Mouse (Mus musculus): ENCODE measurements at regions not wholly inside any gene's neighbourhood (a gene's known extent, or its start where the extent isn't known, plus 50 kb on each side); places are given as distances from the start of the nearest gene placed in this dataset.

DNA sequence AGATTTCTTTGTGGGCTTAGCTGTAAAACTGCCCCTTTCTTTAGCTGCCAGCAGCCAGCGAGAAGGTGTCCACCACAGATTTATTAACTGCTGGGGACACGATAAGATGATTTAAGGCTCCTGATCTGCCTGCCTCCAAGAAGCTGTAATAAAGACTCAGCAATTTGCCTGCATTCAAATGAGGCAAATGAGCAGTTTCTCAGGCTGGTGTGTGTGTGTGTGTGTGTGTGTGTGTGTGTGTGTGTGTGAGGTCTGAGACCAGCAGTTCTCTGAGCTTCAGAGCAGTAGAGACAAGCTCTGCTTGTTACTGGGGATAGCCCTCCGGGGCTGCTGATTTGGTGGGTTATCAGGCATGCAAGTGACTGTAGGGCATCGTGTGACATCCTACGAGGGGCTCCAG lies 139.2 kb upstream of the Lrfn2 start:
- no peak for DNase-seq

DNA sequence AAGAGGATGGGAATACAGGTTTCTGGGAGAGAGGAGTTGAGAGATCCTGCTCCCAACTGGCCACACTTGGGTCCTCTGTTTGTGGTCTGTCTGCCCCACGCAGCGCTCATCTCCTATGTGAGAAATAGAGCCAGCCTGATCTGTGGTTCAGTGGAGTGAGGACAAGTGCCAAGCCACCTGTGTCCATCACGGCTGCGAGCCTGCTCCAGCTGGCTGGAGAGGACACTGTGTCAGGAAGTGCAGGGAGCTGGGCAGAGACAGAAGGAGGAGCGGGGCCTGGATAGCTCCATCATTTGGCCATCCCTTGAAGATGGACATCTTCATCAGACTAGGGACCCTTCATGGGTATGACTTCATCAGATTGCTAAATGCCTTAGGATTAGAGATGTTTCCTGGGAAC lies 136.4 kb upstream of the Lrfn2 start:
- no peak for DNase-seq

DNA sequence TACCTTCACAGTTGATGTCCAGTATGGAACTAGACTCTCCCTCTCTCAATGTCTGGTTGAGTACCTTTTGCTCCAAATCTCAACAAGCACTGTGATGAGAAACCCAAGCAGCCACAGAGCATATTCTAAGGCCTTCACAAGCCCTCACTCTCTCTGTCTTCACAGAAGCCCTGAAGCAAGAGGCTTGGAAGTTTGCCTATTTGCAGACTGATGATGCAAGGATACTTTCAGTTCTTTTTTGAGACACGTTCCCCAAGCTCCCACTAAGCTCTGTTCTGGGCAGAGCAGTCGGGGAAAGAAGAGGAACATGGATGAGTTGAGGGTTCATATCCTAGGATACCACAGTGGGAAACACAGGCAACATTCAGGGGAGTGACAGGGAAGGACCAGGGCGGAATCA lies 134.0 kb upstream of the Lrfn2 start:
- DNase-seq, result no peak

DNA sequence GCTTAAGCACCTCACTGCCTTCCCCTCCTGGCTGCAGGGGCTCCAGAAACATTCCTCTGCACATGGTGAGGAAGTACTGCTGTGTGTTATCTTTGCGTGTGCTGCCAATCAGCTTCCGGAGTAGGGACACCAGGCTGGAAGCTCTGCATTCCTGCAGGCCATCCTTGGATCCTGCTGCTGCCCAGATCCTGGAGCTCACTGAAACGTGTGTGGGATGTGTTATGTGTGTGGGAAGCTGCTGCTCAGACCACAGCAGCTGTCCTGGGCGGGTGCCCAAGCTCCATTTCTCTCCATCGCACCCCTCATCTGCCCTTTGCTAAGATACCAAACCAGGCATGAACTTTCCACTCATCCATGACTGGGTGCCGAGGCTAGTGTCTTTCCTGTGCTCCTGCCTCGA lies 129.5 kb upstream of the Lrfn2 start:
- DNase-seq, result no peak

DNA sequence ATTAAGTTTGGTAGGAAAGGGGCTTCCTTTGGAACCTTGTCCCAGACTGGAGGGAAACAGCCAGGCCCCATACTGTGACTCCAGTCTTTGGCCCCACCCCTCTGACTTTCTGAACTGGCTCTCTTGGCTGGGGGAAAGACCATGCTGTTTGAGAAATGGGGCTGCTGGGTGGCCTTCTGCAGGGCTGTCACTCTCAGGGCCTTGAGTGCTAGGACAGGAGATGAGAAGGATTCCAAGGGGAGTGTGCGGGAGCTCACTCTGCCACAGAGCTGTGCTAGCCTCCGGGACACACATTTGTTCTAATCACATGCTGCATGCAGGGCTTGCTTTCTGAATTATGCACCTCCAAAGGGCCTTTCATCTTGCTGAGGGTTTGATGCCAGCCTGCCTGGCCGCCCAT lies 124.3 kb upstream of the Lrfn2 start:
- DNase-seq, result no peak

DNA sequence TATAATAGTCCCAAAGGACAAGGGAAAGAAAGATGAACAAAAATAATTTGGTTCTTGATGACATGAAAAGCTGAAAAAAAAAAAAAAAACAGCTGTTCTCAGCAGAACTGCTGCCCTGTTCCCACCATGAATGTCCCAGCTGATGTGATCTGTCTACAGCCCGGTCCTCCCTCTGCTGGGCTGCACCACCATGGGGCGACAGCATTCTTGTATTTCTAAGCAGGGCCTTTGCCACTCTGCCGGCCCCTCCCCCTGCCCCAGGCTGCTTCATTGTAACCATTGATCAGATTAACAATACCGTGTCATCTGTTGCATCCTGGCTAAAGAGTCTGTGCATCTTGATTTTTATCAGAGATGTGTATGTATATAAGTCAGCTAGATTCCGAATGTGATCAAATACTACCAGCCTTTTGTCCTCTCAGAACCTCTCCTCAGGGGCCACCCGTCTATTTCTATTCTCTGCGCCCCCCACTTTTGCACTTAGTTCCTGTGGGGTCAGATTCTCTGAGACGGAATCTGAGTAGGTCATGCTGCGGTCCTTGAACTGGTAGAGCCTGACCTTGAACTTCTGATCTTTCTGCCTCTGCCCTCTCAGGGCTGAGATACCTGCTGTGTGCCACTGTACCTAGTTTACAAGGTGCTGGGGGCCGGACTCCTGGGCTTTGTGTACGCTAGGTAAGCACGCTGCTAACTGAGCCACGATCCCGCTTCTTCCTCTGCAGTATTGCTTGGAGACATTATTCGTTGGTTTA lies 117.2 kb upstream of the Lrfn2 start:
- DNase-seq, result no peak

DNA sequence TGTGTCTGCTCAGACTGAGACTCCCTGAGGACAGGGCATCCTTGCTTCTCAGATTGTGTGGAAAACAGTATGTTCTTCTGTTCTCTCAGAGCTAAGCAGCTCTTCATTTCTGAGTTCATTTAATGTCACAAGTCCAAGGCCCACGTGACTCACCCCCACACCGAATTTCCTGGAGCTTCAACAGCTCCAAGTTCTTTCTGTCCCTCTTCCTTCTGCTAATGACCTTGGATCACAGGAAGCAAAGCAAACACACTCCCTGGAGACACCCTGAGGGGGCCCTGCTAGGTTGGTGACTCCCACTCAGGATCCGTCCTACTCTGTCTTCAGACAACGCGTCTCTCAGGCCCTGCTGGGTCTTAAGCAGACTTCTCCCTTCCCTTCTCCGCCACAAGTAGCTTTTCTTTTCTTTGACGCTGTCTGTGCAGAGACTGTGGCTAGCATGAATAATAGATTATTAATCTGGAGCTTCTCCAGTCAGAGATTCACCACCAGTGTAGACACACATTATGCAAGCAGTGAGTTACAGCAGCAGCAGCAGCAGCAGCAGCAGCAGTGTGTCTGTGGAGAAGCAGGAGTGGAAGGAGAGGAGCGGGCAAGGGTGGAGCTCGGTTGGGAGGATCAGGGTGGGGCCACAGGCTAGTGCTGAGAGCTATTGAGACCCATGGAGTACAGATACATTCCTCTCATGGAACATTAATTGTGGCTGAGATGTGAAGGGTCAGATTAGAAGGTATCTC lies 115.4 kb upstream of the Lrfn2 start:
- no peak for DNase-seq

DNA sequence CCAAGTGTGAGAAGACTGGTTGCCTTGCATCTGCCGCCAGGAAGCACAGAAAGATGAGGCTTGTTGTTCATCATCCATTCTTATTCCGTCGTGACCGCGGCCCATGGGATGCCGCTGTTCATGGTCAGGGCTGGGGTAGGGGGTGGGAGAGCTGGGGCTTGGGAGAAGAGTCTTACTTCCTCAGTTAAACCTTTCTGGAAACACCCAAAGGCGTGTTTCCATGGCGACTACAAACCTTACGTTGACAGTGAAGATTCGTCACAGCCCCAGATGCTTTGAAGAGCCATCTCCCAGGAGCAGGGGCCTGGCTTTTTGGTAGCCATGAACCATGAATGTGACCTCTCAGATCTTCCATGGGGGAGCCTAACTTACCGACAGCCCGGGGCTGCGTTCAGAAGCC lies 114.6 kb upstream of the Lrfn2 start:
- no peak for DNase-seq

DNA sequence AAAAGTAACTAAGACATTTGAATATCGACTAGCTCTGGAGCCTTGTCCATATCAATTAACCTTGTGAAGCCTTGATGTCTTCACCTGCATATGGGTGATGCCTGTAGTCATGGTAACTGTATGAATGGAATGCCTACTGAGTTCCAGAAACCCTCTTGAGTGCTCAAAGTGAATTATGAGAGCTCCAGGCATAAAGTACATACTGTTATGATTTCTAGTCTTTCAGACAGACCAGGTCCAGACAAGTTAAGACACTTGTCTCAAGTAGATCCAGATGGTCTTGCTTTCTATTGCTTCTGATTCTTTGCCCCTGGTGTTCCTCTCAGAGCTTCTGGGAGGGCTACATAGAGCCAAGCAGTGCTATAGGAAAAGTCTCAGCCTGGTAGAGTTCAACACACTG lies 112.5 kb upstream of the Lrfn2 start:
- DNase-seq, result no peak

DNA sequence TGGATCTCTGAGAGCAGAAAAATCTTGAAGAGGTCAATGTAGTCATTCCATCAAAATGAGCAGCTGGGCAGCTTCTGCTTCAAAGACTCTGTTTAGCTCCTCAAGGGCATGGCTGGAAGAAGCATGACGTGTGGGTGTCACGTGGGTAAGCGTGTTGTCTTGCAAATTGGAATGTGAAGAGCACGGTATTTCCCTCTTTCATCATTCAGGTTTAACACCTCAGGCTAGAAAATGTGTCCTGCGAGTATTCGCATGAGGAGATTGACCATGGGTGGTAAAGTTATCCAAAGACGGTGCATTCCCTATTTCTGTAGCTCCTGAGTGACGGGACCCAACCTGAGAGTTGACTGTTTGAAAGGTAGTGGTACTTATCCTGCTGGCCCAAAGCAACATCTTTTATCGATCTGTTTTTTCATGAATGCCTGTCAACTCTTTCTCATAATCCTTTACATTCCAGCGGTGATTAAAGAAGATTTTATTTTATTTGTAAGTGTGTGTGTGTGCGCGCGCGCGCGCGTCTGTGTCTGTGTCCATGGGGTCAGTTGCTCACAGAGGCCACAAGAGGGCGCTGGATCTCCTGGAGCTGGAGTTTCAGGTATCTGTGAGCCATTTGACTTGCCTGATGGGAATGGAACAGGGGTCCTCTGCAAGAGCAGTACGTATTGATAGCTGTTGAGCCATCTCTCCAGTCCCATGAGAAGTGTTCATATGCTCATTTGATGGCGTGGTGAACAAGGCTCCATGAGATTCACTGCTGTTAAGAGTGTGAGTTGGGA lies 109.9 kb upstream of the Lrfn2 start:
- DNase-seq, result no peak

DNA sequence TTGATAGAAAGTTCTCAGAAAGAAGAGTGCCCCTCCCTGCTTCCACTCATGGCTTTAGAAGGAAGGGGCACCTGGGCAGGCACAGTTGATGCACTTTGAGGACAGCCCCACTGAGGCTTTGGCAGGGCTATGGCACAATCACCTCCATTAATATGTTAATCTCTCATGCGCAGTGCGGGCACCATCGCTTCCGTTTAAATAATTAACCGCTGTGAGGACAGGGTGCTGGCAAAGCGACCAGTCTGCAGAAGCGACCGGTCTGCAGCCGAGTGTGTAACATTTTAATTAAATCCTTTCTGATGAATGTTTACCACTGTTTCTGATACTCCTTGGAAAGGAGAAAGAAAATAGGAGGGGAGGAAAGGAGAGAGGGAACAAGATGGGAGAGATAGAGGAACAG lies 108.3 kb upstream of the Lrfn2 start:
- no peak for DNase-seq

DNA sequence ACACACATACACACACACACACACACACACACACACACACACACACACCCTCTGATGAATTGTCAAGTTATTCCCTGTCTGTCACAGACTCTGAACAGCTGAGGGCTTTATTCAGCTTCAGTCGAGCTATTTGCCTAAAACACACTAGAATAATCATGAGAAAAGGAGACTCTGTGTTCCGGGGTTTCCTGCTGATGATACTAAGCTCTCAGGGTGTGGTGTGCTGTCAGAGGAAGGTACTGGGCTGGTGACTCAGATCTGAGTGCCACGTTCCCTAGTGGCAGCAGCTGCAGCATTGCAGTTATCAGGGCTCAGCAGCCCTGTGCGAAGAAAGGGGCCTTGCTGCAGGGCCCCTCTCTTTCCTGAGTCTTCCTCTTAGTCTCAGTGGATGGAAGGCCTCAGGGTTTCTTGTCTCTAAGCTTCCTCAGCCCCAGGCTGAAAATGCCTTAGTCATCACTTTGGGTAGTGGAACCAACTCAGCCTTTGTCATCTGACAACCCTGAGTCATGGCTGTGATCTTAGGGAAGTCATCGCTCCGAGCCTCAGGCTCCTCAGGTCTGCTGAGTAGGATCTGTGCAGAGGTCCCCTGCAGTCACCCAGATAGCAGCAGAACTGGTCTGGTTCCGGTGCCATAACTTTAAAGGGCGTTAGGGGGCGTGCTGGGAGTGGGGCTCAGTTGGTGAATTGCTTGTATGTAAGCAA lies 106.8 kb upstream of the Lrfn2 start:
- peak; percentile 34 for DNase-seq

DNA sequence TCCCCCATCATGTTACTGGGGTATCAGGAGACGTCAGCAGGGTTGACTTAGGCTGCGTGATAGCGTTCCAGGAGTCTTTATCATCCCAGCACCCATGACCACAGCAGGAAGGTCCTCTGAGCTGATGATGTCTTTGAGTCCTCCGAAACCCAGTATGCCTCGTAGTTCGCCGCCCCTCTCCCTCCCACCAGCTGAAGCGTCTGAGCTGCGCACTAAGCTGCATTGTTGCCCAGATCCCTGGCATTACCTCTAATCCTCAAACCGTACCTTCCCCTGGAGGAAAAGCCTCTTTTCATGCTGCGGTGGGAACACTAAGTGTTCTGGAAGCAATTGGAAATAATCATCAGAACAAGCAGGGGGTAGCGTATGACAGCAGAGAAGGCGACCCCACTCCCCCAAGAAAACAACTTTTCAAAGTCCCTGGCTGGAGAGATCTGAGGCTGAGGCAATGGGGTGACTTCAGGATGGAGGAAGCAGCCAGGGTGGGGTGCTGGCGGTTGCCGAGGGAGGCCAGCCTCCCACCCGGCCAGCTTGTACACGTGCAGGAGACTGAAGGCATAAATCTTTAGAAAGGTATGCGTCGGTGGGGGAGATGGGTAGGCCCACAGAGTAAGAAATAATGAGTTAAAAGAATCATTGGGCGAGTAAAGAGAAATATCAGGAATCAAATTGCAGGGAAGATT lies 93.7 kb upstream of the Lrfn2 start:
- DNase-seq, result no peak

DNA sequence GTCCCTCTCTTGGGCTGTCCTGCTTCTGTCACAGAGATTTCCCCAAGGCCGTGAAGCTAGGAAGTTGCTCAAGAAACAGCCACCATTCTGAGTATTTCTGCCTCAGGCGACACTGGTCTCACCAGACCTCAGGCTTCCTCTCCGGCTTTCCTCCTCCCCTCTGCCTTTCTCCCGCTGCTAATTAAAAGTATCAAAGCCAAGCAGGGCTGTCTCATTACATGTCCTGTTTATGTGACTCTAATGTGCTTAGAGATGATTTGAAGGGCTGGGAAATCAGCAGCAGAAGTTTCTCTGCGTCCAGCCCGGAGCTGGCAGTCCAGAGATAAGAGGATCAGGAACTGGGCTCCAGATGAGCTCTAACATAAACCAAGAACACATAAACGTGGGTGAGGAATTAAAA lies 84.3 kb upstream of the Lrfn2 start:
- no peak for DNase-seq

DNA sequence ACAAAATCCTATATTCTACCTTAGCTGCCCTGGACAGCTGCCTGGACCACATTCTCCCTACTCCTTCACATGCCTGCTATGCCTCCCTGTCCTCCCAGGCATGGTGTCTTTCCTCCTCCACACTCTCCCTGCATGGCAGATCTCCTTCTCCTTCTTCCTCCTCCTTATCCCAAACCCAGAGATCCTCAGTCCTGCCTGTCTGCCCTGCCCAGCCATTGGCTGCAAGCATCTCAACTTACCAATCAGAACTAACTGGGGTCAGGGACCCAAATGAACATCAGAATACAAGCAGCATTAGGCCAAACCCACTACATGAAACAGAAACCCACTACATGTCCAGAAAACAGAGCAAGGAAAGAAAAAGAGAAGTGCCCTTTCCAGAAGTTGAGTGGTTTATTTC lies 81.3 kb upstream of the Lrfn2 start:
- no peak for DNase-seq

DNA sequence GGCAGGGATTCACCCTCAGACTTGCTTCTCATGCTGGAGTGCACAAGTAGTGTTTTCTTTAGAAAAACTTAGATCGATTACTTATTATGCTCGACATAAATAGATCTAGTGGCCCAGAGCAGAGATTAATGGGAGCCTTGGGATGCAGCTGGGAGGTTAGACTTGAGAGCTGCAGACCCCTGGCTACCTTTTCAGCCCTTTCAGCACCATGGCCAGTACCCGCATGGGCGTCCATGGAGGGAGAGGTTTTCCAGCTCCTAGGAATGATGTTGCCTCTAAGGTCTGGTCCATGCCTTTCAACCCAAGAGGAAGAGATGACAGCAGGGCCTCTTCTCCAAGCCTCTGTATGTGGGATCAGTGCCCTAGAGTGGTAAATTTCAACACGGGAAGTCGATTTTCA lies 73.3 kb upstream of the Lrfn2 start:
- no peak for DNase-seq

DNA sequence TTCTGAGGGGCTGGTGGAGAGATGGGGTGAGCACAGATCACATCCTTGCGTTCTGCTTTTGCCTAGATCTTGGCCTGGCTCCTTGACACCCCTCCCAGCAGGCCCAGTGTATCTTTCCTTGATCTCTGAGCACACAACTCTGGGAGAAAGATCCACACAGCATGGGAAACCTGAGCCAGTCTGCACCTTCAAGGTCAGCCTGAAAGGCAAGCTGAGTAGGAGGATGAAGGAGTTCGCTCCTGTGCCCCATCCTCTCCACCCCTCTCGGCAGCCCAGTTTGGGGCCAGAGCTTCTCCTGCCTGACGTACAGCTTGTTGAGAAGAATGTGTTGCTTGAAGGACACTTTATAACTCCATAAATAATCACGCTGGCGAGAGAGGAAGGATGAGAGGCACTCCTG lies 61.7 kb upstream of the Lrfn2 start:
- no peak for DNase-seq

DNA sequence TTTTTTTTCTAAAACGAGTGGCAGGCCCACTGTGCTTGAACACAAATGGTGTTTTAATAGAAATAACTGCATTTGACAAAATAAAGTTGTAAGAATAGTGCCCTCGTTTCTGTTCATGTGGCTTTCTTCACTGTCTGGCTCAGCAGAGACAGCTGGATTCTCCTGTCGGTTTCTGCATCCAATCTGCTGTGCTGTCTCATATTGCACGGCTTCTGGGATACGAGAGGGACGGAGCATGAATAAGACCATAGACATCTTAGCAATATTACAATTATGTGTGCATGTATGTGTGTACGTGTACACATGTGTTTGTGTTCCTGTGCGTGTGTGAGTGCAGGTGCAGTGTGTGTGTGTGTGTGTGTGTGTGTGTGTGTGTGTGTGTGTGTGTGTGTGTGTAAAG lies 54.7 kb upstream of the Lrfn2 start:
- peak; percentile 13 for DNase-seq

DNA sequence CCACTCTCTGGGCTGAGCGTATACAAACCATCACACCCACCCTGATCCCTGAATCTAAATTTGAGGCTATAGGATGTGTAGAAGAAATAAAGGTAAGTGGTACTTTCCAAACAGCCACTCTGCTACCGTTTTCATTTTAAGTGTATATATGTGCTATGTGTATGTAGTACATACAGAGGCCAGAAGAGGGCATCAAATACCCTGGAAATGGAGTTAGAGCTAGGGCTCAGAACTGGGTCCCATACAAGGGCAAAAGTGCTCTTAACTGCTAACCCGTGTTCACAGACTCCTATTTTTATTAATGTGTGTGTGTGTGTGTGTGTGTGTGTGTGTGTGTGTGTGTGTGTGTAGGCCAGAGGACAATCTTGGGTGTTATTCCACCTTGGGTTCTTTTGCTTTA lies 51.6 kb upstream of the Lrfn2 start:
- DNase-seq, result no peak

DNA sequence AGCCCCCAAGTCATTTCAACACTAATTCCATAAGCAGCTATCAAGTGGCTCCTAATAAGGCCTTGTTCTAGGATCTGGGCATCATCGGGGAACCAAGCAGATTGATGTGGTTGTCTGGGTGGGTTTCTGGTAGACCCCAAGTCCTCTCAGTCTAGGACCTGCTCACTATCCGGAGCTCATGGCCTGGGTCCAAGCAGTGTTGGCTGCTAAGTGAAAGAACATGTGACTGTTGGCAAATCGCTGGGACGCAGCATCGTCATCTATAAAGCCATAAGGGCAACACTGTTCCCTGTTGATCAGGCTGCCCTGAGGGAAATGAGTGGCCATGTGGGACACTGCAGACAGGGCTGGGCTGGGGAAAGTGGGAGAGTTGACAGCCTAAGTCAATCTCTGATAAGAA lies 50.2 kb upstream of the Lrfn2 start:
- DNase-seq, result no peak
